Mouse (Mus musculus) embryo, embryonic 11 days (tissue): ENCODE results near the gene 1700011L22Rik.

ENCODE experiments used
- DNase-seq: peaks from one replicate; pipeline ENCODE4 v3.0.0-alpha.2; 2015

1700011L22Rik gene

DNA sequence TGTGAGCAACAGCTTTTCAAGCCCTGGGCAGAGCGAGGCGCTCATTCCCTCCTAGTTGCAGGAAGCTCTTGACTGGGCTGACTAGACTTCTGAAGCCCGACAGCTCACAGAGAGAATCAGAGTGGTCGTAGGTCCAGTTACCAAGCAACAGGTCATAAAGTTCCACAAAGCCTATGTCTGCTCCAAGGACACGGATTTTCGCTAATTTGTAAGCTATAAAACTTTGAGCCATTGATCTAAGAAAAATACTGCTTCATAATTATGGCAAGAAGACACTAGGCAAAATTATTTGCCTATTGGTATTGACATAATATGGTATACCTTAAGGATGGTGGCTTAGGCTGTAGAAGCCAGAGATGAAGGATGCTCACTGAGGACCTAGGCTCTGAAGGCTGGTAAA, at the start of gene 1700011L22Rik:
1700011L22Rik (minus strand) TSS at position 101 of the 400 bp plus-strand sequence.
- no peak for DNase-seq

DNA sequence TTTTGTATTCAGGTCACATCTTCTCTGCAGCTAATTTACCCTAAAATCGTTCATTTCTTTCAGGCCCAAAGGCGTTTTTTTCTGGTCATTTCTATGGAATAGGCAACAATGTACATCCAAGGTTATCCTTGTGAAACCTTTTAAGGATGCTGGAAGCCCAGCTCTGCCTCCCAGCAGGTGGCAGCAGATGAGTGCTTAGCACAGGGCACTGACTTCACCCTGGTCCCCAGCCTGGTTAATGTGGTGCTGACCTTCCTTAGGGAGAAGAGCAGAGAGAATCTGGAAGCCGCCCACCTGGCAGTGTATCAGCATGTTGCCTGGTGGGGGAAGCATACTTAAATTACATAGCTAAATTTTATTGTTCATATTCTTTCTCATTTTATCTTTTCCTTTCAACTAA, 49.4 kb upstream of the 1700011L22Rik start:
- DNase-seq = peak; percentile 85

DNA sequence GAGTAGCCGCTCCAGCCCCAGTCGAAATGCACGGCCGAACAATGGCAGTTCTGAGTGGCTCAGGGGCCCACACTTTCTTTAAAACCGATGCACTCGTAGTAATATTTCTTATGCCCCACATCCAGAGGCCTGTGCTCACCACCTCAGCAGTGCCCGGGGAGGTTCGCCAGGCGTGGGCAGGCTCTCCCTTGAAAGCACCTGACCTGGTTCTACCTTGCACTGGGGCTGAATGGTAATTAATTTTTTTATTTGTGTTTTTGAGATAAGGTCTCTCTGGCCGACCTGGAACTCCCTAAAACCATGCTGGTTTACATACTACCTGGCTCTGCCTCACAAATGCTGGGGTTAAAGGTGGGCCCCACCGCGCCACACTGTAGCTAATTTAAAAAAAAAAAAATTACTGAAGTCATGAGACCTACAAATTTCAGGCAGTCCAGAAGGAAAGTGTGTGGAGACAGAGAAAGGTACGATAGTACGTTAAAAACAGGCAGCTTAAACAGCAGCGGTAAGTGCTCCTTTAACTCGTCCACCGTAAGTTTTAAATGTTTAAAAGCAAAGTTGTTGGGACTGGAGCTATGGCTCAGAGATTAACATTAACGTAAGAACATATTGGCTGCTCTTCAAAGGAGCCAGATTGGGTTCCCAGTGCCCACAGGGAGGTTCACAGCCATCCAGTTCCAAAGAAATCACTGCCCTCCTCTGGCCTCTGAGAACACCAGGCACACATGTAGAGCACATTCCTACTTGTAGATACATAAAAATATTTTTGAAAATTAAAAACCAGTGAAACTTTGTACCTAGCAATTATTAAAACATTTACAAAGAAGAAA, 47.1 kb upstream of the 1700011L22Rik start:
- DNase-seq = peak; percentile 33

DNA sequence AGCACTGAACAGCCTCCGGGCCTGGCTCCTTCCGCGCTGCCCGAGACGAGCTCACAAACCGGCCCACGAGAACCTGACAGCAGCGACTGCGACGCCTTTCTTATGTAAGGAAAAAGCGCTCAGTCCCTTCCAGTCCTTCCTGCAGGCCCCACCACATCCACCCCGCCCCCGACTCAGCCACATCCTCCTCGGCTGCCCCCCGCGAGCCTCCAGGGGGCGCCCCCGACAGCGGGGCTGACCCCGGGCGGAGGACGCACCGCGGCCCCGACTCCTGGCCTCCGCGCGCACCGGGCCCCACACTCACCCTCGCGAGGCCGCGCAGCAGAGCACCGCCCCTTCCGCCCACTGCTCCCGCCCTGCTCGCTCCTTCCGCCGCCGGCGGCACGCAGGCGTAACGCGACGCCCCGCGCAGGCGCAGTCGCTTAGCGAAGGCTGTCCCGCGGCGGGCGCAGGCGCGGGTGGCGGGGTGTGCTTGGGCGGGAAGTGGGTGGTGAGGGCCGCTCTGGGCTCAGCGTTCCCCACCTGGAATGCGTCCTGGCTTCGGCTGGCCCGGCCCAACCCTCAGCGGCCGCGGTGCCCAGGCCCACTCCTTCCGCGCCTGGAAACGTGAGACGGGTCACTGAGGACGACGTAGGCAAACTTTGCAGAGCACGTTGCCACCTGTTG, 46.4 kb upstream of the 1700011L22Rik start, which contains the start of gene Mmaa:
Mmaa (minus strand) TSS at position 328 of the 666 bp plus-strand sequence.
- peak; percentile 100 for DNase-seq

DNA sequence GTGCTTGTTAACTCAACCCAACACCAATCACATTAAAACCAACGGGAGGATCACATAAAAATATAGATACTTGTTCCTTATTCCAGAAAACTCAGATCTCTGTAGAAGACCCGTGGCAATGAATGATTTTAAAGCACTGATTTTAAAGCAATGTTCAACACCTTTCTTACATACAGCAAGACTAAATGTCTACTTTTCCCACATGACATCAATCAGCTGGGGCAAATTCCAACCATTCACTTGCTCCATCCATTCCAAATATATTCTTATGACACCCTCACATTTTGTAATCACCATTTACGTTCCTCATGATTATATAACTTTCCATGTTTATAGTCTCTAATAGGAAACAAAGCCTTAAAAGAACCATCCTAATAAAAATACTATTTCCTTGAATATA, 45.5 kb upstream of the 1700011L22Rik start:
- DNase-seq = no peak

DNA sequence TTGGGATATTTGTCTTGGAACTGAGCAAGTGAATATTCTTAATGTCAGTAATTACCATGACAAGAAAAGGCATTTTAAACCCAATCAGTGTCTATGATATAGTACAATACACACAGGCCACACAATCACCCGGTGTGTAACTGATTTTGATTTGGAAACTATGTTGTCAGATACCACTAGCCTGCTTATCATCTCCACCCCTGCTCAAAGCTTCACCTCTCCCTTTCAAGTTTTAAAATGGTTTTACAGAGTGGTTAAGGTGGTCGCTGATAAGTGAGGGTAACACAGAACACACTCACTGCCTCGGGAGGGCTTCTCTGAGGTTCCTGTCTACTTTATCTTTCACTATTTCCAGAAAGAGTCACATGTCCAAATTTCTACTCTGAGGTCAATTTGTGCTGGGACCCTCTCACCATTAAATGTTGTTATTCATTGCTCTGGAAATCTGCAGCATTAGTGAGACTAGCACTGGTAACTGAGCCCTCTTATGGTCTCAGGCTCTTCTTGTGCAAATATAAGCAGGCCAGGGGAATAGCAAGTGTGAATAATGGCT, 44.4 kb upstream of the 1700011L22Rik start:
- DNase-seq = no peak

DNA sequence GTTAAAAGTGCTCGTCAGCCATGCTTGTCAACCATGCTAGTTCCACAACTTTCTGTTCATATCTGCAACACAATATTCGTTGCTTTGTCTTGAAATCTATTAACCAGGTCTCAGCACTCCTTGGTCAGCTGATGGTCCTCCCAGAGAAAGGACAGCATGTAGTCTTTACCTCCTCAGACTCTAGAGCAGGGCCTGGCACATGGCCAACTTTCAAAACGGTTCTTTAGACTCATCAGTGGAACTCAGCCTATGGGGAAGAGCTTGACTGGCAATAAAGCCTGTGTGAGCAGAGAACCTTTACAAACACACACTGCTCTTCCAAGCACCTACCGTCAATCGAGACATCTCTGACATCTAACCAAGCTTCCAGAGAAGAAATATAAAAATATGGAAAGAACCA, 41.2 kb upstream of the 1700011L22Rik start:
- DNase-seq = no peak

DNA sequence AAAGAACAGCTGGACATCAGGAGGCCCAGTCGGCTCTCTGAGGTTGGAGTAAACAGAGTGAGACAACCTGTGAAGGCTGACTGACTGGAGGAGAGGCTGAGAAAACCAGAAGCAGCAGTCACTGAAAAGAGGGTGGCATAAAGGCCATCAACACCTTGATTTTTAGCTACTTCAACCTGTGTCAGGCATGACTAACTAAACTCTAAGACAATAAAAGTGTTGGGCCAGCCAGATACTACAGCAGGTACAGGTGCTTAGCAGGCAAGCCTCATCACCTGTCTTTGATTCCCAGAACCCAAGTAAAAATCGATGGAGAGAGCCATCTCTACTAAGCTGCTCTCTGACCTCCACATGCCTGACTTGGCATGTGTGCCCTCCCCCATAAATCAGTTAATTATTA, 40.3 kb upstream of the 1700011L22Rik start:
- DNase-seq = no peak

DNA sequence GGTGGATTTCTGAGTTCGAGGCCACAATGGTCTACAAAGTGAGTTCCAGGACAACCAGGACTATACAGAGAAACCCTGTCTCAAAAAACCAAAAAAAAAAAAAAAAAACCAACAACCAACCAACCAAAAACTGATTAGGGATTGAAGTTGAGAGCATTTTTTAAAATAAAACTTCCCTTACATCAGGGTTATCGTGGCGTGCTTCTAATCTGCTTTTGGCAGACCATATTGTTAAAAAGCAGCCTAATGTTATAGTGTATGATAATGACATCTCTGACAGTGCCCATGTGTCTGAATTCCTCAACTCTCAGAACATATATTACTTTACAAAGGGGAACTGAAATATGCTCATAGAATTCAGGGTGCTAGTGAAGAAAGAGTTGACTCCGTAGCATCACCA, 39.9 kb upstream of the 1700011L22Rik start:
- DNase-seq = no peak

DNA sequence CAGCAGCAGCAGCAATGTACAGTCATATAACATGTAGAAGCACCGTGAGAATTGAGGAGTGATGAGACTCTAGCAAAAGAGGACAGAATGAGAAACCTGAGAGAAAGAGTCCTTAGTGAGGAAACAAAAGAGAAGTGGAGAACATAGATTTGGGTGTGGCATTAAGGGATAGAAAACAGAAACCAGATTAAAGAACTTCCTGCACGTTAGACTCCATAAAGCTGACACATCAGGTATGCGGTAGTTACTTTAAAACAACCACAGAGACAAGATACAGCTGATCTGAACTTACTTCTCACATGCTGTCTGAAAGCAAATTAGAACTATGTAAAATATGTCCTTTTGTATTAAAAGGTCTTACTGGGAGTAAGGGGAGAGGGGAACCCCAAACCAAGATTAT, 38.1 kb upstream of the 1700011L22Rik start:
- no peak for DNase-seq

DNA sequence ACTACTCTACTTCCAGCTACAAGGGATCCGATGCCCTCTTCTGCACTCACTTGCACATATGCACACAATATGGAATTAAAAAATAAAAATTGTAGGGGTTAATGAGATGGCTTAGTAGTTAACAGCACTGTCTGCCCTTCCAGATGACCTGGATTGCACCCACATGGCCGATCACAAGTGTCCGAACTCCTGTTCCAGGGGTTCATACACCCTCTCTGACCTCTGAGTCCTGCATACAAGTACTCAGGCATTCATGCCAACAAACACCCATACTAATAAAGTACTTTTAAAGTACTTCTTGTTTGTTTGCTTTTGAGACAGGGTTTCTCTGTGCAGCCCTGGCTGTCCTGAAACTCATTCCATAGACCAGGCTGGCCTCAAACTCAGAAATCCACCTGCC, 36.3 kb upstream of the 1700011L22Rik start:
- DNase-seq = no peak

DNA sequence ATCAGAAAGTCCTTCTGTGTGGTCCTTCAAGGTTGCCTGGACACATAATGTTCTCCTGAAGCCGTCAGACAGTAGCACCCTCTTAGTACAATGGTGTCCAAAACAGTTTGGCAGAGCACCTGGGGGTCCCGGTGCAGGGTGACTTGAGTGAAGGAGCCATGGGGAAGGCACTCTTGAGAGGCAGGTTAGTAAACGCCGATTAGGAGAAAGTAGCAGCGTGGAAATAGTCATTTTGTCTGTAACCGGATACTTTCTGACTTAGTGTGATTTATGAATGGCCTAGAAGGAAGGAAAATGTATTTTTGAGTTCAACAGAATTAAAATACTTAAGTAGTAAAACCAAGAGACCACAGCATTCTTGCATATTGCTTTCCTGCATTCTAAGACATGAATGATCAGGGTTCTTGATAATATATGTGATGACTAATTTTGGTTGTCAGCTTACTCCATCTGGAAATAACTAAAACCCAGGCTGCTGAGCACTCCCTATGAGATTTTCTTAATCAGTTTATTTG, 33.1 kb upstream of the 1700011L22Rik start:
- no peak for DNase-seq

DNA sequence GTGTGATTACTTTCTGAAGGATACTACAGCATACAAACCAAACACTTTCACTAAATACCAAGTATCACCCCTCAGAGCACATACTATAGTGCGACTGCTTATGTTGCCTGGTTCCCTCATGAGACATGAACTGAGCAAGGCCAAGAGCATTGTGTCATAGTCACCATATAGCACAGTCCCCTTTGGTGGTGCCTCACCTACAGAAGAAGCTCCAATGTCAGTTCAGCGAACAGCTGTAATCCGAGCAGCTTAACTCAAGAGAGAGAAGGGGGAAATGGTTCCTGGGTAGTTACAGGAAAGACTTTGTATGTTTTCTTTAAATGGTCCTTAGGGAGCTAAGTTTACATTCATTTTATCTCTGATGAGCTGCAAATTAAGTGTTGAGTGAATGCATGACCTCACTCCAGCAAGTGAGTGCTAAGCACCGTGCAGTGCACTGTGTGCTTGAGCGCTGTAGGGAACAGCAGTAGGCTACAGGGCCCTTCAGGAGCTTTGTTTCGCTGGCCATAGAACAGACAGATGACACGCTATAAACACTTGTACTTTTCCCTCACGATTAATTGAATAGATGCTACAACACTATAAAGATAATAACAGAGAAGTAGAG, 29.0 kb upstream of the 1700011L22Rik start:
- no peak for DNase-seq

DNA sequence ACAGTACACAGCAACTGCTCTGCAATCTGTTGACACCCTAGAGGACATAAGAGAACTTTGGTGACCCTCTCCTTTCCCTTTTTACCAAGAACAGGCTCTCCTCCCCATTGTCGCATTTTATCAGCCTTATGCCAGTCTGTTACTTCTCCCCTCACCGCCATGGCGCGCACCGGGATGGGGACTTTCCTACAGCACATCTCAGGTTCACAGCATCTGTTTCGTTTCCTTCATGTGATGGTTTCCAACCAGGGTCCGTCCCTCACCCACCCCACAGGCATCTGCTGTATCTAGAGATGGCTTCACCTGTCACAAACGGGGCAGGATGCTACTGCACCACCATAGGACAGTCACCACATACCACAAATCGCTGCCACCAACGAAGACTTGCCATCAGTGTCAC, 26.6 kb upstream of the 1700011L22Rik start:
- DNase-seq = no peak

DNA sequence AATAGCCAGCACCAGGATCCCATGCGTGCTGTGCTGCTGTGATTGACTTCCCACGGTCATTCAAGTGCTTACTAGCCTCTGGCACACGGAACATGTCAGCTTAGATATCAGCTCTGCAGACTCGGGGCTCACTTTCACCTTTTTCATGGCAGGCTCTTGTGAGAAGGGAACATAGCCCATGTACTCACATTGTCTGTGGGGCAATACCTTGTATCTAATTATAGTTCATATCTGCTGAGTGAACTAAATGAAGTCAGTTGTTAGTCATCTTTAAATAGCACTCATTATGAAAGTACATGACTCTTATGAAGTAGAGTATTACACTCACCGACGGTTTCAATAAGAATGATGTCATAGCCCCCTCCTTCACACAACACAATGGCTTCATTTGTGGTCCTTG, 25.4 kb upstream of the 1700011L22Rik start:
- DNase-seq = no peak

DNA sequence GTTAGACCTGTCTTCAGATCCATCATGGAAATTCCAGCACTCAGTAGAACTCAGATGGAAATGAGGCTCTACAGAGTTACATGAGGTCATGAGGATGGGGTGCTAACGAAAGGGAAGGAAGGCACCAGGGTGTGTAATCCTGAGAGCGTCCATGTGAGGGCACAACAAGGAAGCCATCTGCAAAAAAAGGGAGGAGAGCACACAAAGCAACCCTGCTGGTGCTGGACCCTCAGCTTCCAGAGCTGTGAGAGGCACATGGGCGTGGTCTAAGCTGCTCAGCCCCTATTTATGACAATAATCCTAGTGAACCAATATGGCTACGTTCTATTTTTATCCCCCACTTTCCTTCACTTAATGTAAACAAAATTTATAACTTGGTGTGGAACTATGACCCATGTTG, 24.3 kb upstream of the 1700011L22Rik start:
- no peak for DNase-seq

DNA sequence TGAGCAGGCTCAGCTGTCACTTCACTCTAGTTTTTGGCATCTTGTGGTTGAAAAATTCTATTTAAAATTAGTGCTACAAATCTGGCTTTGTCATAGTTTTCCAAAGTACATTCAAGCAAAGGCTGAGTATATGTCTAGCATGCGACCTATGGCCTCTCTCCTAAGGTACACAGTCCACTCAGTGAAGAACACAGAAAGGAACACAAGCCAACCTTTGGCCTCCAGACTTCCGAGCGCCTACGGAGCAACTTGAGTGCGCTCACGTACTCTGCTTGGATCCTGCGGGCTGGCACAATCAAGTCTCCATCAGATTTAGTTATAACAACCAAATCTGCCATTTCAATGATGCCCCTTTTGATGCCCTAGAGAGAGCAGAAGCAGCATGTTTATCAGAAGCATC, 20.6 kb upstream of the 1700011L22Rik start:
- no peak for DNase-seq

DNA sequence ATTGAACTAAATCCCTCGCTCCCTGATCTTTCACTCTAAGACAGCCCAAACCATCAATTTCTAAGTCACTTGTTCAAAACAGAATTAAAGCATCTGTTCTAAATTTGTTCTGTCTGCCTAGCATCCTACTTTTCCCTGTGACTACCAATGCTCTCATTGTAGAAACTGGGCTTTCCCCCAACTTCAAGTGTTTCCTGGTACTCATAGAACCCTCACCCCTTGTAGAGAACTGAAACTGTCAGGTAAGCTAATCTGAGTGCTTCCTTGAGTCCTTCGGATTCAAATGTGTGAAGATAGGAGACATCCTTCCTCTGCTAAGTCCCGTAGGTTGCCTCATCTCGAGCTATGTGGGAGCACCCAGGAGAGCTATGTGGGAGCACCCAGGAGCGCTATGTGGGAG, 13.6 kb upstream of the 1700011L22Rik start:
- no peak for DNase-seq

DNA sequence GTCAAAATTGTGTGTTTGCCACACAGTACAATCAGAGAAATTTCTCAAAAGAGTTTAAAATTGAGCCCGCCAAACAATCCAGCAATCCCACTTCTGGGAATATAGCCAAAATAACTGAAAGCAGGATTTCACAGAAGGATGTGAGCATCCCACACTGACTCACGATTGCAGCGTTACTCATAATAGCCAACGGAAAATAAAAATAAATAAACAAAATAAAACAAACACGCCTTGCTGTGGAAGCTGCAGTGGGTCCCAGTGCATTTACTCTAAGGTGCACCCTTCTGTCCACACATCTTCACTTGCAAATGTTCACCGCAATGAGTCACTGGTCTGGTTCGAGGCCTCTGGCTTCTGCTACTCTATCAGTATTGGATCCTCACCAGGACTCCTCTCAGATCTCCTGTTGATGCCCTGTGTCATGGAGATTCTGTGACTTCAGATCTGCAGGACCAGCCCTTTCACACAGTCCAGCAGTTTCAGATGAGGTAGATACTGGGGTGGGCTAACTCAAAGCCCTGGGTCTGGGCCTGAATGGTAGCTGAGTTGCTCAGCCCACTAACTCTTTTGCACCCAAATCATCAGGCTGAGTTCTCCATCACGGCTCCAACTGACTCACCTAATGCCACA, 7.8 kb upstream of the 1700011L22Rik start:
- DNase-seq = no peak

DNA sequence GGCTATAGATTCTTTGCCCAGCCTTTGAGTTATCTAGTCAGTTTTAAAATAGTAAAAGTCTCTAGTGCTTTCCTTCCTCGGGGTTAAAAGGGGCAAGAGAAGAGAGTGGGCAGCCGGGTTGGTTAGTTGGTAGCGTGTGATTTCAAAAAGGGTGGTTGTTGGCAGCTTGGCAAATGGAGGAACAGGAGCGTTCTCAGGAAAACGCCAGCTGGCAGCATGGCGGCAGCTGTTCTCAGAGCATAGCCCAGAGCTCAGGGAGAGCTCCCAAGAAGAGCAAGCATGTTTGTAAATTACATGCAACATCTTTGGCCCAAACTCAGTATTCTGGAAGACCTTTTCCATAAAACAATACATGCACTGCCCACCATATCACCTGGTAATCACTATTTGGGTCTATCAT, 5.4 kb upstream of the 1700011L22Rik start:
- no peak for DNase-seq

DNA sequence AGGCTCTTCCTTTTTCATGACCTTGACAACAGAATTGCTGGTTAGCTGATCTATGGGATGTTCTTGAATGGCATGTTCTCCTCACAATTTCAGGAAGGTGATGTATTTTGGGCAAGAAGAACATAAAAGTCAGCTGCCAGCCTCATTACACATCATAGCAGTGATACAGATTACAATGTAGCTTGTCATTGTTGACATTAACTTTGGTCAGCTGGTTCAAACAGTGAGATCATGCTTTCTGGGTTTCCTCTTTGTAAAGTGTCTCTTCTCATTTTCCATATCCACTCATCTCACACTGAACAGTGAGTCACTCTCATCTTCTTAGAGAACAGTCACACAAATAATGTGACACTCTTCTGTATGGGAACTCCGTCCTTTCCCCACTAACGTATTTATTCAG, 4.9 kb downstream of the 1700011L22Rik start:
- DNase-seq = no peak

DNA sequence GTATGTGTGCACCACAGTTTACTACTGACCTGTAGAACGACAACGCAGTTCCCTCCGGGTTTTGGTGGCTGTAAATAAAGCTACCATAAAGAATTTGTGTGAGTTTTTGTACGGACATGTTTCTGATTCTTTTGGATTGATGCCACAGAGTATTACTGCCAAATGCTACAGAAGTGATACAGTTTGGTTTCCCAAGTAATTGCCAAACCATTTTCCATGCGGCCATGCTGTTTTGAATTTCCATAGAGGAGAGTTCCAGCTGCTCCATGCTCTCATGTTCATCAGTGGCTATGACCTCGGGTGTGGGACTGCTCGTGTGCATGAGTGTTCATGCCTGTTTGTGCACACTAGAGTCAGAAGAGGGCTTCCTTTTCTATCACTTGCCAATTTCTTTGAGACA, 8.4 kb downstream of the 1700011L22Rik start:
- no peak for DNase-seq

DNA sequence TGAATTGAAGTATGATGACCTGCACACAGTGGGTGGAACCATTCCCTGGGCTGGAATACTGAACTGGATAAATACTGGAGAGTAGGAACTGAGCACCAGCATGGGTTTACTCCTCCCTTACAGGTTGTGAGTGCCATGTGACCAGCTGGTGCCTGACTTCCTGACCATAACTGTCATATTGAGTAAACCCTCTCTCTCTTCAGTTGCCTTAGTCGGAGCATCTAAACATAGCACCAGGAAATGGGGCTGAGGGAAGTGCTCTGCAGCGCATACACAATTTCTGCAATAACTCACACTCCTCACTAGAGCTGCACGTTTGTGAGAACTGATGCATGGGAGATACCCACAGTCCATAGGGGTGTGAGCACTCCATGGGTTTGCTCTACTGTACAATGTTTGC, 9.1 kb downstream of the 1700011L22Rik start:
- DNase-seq = no peak
